Mouse (Mus musculus): ENCODE measurements around the gene Lrmda. TPM values are rescaled to one million over a fixed set of nuclear protein-coding genes. Genes with fewer than 3 reads are reported as not detected.

The Lrmda gene
- total RNA-seq, 2 experiments from 2014 or later = 6.4 to 9.6 TPM

DNA sequence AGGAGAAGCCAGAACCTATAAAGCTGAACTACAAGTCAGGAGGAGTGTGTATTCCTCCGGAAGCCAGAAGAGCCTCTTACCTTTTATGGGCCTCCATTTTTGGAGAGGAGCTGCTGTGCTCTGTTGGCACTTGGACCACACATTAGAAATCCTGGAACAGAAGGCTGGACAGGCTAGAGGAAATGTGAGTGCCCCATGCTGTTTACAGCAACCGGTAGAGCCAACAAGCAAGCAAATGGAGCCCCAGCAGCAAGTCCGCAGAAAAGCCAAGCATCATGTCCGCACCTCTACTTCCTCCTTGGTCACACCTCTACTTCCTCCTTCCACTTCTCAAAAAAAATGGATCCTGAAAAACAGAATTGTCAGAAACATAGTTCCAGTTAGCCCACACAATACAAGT lies 1073.8 kb downstream of the Lrmda start:
- no peak for ATAC-seq (replicated peaks; ENCODE audit: low FRiP score, low TSS enrichment, poor library complexity, severe bottlenecking)

DNA sequence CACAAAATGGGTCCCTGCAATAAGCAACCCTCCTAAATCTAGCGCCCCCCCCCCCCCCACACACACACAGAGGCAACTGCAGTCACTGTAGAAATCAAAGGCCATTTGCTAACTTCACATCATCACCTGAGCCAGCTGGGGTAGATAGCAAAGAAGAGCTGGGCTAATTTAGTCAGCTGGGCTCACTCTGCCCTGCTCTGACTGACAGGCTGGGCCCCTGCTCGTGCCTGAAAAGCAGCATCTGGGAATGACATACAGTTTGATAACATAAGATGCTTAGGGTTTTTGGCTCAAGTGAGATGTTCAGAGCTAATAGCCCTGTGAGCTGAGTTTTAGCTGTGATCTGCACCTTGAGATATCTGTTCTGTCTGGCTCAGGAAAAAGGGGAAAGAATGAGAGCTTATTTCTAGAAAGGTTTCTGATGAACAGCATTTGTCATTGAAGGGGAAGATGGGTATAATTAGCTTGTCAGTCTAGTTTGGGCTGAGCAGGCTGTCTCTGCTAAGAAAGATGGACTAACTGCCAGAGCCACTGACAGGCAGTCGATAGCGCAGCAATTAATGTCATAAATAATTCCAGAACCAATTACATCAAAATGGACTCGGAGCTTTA lies 1075.1 kb downstream of the Lrmda start:
- no peak for ATAC-seq (replicated peaks; ENCODE audit: low FRiP score, low TSS enrichment, poor library complexity, severe bottlenecking)

DNA sequence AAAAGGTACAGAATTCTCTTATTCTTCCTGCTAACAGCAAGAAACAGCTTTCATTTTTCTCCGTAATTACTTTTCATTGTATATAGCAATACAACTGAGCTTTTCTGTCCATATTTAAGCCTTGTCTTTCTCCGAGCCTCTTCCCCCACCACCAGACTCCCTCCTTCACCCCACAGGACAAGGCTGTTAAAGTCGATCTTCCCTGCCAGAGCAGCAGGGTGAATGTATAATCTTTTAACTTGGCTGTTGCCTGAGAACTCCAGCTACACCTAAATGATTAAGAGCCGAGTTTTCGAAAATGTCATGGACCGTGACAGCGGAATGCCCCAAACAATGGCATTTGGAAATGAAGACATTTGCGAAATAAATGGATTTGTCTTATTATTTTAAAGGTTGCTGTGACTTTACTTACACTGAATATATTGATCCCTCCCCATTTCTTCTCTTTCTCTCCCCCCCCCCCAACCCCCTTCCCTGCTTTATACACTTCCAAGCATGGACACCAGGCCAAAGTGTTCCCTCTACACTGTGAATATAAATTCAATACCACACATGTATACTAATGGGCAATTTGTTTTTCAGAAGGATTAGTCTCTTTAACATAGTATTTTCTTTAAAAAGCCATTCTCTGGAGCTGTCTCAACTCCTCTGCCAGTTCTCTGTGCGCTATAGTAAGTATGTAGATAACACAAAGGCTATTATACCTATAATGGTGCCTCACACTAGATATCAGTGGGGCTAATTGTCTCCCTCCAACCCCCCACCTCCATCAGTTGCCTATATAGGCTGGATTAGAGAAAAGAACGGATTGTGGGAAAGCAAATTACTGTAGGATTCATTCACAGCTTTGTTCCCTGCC lies 1075.9 kb downstream of the Lrmda start:
- no peak for ATAC-seq (replicated peaks; ENCODE audit: low FRiP score, low TSS enrichment, poor library complexity, severe bottlenecking)

DNA sequence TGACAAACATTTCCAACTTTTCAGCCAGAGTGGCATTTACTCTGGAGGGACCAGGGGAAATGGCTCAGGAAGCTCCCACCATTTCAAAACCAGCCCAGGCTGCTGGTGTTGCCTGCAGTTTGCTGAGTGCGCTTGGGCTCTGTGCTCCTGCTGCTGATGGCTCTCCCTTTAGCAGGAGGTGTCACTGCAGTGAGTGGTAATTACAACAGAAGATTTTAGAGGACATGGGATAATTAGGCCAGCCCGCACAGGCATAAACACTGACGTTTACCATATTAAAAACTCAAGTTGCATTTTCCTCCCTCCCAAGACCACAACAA lies 1076.5 kb downstream of the Lrmda start:
- ATAC-seq (replicated peaks; ENCODE audit: low FRiP score, low TSS enrichment, poor library complexity, severe bottlenecking) = no peak

DNA sequence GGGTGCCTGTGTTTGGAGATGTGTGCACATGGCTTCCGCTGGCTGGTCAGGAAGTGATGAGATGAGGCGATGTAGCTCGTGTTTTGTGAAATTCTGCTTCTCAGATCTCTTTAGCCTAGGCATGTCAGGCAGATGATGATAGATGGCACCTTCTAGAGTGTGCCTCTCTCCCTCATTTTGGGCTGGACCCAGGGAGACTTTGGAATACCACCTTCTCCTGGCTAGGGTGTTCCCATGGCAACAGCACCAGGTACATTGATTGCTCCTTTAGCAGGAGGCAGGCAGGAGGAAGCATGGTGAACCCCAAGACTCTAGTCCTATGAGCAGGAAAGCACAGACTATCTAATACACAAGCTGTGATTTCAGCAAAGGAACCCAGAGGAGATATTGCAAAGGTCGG lies 1076.9 kb downstream of the Lrmda start:
- no peak for ATAC-seq (replicated peaks; ENCODE audit: low FRiP score, low TSS enrichment, poor library complexity, severe bottlenecking)

Other genes with a start within 250 kb of the Lrmda start
- 321 and 323 TPM in 2 replicates for gene Vdac2, start 194.5 kb upstream of the Lrmda start, total RNA-seq (2014; fragmentation: Nextera tagmentation)
- 421 and 441 TPM in 2 replicates for gene Vdac2, start 194.5 kb upstream of the Lrmda start, total RNA-seq (2017)
- gene Comtd1, start 170.7 kb upstream of the Lrmda start, total RNA-seq (2014; fragmentation: Nextera tagmentation) = 67.6 and 76.2 TPM in 2 replicates
- gene Comtd1, start 170.7 kb upstream of the Lrmda start, total RNA-seq (2017) = 17.7 and 24.2 TPM in 2 replicates
- gene Zfp503, start 30.1 kb upstream of the Lrmda start, total RNA-seq (2014; fragmentation: Nextera tagmentation) = not detected in 2 replicates
- gene Zfp503, start 30.1 kb upstream of the Lrmda start, total RNA-seq (2017) = not detected in 2 replicates